Mouse (Mus musculus) lung, embryonic 14.5 days (tissue): ENCODE measurements around the gene Acer3. TPM values are rescaled to one million over a fixed set of nuclear protein-coding genes. Genes with fewer than 3 reads are reported as not detected.
A peak's percentile ranks its signal among the peaks of the same experiment; 100 is the strongest.

ENCODE experiments used
- ATAC-seq: fragments of 200-750 bp; cut with Nextera tagmentation; 2 replicates; pipeline ENCODE4 v1.8.0; 2017; ENCODE audit warnings: mild to moderate bottlenecking, moderate TSS enrichment, moderate library complexity; ENCODE audit not compliant: insufficient read depth
- DNase-seq: peaks from one replicate; pipeline ENCODE4 v3.0.0-alpha.2; 2015
- H3K27ac ChIP-seq: fragments of 300-500 bp; sonication (generic); 2 replicates; pipeline ENCODE4 v1.5.1; 2014; ENCODE audit warnings: low read depth, mild to moderate bottlenecking, moderate library complexity
- H3K27me3 ChIP-seq: fragments of 300-500 bp; sonication (generic); 2 replicates; pipeline ENCODE4 v1.6.1; 2014; ENCODE audit warnings: low read length, control low read depth; ENCODE audit not compliant: insufficient read depth
- H3K36me3 ChIP-seq: fragments of 300-500 bp; sonication (generic); 2 replicates; pipeline ENCODE4 v1.6.1; 2014; ENCODE audit warnings: control low read depth; ENCODE audit not compliant: insufficient read depth
- H3K4me1 ChIP-seq: fragments of 300-500 bp; sonication (generic); 2 replicates; pipeline ENCODE4 v1.6.1; 2014; ENCODE audit warnings: antibody characterized with exemption, control low read depth; ENCODE audit not compliant: insufficient read depth
- H3K4me2 ChIP-seq: fragments of 300-500 bp; sonication (generic); 2 replicates; pipeline ENCODE4 v1.6.1; 2014; ENCODE audit warnings: mild to moderate bottlenecking
- H3K4me3 ChIP-seq: fragments of 300-500 bp; sonication (generic); 2 replicates; pipeline ENCODE4 v1.5.1; 2014; ENCODE audit warnings: low read depth, low read length
- H3K9ac ChIP-seq: fragments of 300-500 bp; sonication (generic); 2 replicates; pipeline ENCODE4 v1.6.1; 2014
- H3K9me3 ChIP-seq: fragments of 300-500 bp; sonication (generic); 2 replicates; pipeline ENCODE4 v1.6.1; 2016; ENCODE audit warnings: low read depth, low read length, control low read depth
- CTCF ChIP-seq: IDR thresholded peaks from 2 replicates; pipeline ENCODE4 v1.5.1; 2016; ENCODE audit warnings: antibody characterized with exemption, low read depth
- WGBS: fragments of 180-500 bp; shearing (Covaris S2); extraction: QIAGEN DNeasy Blood & Tissue Kit; methylation state at CpG from one replicate; pipeline ENCODE4 v1.1.7; 2014; 5-methylcytosine and 5-hydroxymethylcytosine counted together
- polyA plus RNA-seq: library from polyadenylated mRNA; unstranded; fragments of >200 nt; fragmentation: Nextera tagmentation; extraction: Ambion mirVana; gene quantifications from 2 replicates; pipeline ENCODE4 v1.2.1, GENCODE M21; 2014

Gene Acer3
- polyA plus RNA-seq, 1 experiment from 2014 or later: 27.9 TPM

DNA sequence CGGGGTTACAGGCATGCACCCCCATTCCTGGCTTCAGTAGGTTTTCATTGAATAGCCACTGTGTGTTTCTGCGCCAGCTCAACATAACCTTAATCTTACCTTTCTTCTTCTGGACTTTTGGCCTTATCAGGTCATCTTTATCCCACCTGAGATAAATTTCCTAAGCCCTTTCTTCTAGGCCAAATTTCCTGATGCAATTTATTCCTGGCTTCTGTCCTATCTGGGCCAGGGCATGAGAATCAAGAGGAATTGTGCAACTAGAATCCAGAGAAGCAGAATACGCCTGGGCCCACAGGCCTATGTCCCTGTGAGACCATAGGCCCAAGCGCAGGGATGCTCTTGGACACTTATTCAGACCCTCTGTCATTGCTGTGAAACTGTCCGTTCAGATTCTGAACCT lies 12.5 kb upstream of the Acer3 start:
- Histone ChIP-seq H3K4me3 (no peak overlapping the region), H3K36me3 (no peaks in the 10 kb centered on the region), H3K27ac (no peak overlapping the region), H3K9me3 (no peaks in the 10 kb centered on the region), H3K4me2 (no peak overlapping the region), H3K27me3 (no peaks in the 10 kb centered on the region), H3K4me1 (peaks cover 3% of the 10 kb centered on the region; the same call in 1 of the 2 replicates), H3K9ac (no peak overlapping the region)
- no peak for DNase-seq
- no peak for ATAC-seq
- no peak for TF ChIP-seq CTCF
- WGBS: 87% methylated on average over 5 of the region's 5 CpGs

DNA sequence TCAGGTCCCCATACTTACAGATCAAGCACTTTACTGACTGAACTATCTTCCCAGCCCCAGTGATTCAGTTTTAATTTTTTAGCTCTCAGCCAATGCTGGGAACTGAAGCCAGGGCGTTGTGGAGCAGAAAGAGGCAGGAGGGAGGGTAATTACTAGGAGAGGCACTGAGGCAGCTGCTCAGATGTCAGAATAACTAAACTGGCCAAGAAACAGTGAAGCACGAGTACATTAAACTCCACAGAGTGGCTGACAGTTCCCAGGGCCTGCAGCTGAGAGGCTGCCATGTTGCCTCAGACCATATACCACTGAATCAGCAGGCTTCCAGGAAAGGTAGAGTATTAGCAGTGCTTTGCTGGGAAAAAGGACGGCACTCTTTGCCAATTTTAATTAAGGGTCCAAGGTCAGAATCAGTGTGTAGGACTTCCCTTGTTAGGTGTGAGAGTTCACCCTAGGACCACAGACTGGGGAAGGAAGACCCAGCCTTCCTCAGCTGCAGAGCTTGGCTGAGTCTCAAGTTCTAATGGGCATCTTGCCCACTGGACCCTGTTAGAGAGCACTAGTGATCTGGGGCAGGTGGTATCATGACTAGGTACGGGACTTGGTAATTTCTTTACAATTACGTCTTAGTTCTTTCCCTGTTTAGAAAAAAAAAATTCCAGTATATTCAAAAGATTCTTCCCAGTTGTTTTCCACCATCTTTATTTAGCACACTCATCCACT lies 11.8 kb upstream of the Acer3 start:
- no peak for ATAC-seq
- H3K27me3 ChIP-seq: no peaks in the 10 kb centered on the region
- H3K27ac ChIP-seq: no peak overlapping the region
- H3K4me2 ChIP-seq: no peak overlapping the region
- H3K9ac ChIP-seq: no peak overlapping the region
- 48% methylated on average over 5 of the region's 5 CpGs for WGBS
- H3K4me1 ChIP-seq: peaks cover 3% of the 10 kb centered on the region; the same call in 1 of the 2 replicates
- no peaks in the 10 kb centered on the region for H3K36me3 ChIP-seq
- no peak for DNase-seq
- no peak for TF ChIP-seq CTCF
- H3K4me3 ChIP-seq: no peak overlapping the region
- no peaks in the 10 kb centered on the region for H3K9me3 ChIP-seq

DNA sequence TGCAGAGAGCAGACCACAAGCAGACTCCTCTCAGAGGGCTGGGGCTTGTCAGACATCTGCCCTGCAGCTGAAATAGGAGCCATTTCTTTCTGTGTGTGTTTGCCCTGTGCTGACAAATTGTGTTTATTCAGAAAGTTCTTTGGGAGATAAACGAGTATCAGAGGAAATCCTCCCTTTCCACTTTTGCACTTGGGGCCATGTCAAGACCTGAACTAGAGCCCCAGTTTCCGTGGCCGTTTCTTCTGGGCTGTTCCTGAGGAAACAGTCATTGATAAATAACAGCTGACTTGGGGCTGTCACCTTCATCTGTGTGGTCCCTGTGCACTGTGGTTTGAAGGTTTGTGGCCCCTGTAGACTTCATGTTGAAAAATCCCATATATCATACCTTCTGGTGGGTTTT lies 10.9 kb upstream of the Acer3 start:
- no peak for ATAC-seq
- H3K4me1 ChIP-seq: peaks cover 3% of the 10 kb centered on the region; the same call in 1 of the 2 replicates

DNA sequence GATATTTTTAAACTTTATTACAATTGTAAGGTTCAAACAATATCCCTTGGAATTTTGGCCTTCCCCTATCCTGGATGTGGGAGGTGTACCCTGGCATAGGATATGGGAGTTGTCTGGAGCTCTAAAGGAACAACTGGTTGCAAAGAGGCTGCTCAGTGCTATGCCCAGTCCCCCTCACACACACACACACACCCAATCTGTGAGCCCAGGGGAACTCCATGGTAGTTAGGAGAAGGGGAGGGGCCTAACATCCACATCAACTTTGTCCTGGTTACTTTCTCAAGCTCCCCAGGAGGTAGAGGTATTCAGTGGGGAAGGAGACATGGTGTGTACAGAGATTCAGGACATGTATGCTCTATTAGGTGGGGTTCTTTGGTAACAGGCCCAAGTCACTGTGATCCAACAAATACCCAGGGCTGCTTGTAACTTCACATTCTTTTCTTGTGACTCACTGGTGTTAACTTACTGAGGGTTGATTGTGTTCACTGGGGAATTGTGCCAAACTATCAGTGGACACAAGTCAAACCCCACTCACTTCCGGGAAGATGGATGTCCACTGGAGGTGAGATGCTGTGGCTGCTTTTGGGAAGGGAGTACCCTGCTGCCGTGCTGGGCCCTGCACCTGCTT lies 9.5 kb upstream of the Acer3 start:
- Histone ChIP-seq H3K9ac (no peak overlapping the region), H3K4me3 (no peak overlapping the region), H3K9me3 (no peaks in the 10 kb centered on the region), H3K27ac (0 out of 2 replicates have a peak overlapping the region, but pooled peaks have one; percentile 13), H3K4me1 (peaks cover 3% of the 10 kb centered on the region; the same call in 1 of the 2 replicates), H3K4me2 (no peak overlapping the region), H3K36me3 (no peaks in the 10 kb centered on the region), H3K27me3 (no peaks in the 10 kb centered on the region)
- ATAC-seq: peak; percentile 33; the same call in 1 of the 2 replicates
- peak; percentile 38 for DNase-seq
- 37% methylated on average over 2 of the region's 2 CpGs for WGBS
- TF ChIP-seq CTCF: no peak

More for the DNA sequence above, 10.9 kb upstream of the Acer3 start:
- Histone ChIP-seq H3K9ac (no peak overlapping the region), H3K4me2 (no peak overlapping the region), H3K4me3 (no peak overlapping the region), H3K27me3 (no peaks in the 10 kb centered on the region), H3K27ac (no peak overlapping the region), H3K36me3 (no peaks in the 10 kb centered on the region), H3K9me3 (no peaks in the 10 kb centered on the region)
- WGBS: 9% methylated on average over 3 of the region's 3 CpGs
- no peak for TF ChIP-seq CTCF
- DNase-seq: peak; percentile 27

DNA sequence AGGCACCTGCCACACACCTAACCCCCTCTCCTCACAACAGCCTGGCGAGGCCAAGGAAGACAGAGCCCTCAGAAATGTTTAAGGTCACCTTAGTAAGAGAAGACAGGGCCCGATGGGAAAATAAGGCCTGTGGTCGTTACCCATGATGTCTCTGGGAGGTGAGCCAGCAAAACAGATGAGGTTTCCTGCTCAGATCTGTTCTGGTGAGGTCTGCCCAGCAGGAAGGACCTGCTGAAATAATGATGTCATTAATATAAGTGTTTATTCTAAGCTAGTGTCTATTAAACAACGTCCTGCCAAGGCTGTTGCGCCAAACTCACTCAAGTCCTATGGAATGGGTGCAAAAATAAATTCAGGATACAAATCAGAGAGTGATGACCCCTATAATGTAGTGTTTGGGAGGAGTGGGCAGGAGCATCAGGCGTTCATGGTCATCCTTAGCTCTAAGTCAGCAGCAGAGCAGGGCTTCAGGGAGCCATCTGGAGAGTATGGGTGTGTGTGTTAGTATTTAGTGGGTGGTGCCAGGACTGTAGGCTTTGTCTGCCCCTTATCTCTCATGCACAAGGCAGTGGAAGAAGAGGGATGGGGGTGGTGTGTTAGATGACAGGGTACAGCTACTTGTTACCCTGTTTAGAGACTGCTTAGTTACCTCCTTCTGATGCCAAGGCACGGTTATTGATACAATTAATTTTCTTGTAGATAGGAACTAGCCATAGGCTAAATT lies 8.8 kb upstream of the Acer3 start:
- no peak for TF ChIP-seq CTCF
- no peak overlapping the region for H3K4me2 ChIP-seq
- DNase-seq (peak; percentile 24), ATAC-seq (peak; percentile 35; the same call in 1 of the 2 replicates)
- H3K9me3 ChIP-seq: no peaks in the 10 kb centered on the region
- no peak overlapping the region for H3K27ac ChIP-seq
- H3K4me1 ChIP-seq: peaks cover 3% of the 10 kb centered on the region; the same call in 1 of the 2 replicates
- no peak overlapping the region for H3K4me3 ChIP-seq
- H3K36me3 ChIP-seq: no peaks in the 10 kb centered on the region
- no peaks in the 10 kb centered on the region for H3K27me3 ChIP-seq
- WGBS: 48% methylated on average over 7 of the region's 7 CpGs
- H3K9ac ChIP-seq: no peak overlapping the region

DNA sequence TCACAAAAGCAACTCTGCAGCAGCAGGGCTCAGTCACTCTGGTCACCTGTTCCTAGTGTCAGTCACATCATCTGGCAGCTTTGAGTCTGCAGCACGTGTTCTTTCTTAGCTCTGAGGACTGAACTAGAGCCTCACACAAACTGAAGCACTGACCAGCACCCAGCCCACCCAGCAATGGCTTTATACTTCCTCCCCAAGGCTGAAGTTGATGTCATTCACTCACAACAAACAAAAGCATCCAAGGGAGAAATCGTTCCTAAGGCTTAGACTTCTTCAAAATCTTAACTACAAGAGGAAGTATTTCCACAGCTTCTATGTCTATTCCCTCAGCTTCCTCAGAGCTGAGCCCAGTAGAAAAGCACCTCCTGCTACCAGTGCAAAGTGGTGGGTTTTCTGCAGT lies 7.3 kb upstream of the Acer3 start:
- Histone ChIP-seq H3K27me3 (no peaks in the 10 kb centered on the region), H3K4me1 (peaks cover 4% of the 10 kb centered on the region; the same call in 1 of the 2 replicates), H3K9ac (no peak overlapping the region), H3K36me3 (no peaks in the 10 kb centered on the region), H3K4me3 (no peak overlapping the region), H3K4me2 (no peak overlapping the region), H3K9me3 (no peaks in the 10 kb centered on the region), H3K27ac (no peak overlapping the region)
- 54% methylated on average over 2 of the region's 2 CpGs for WGBS
- DNase-seq (no peak), ATAC-seq (no peak)
- no peak for TF ChIP-seq CTCF

DNA sequence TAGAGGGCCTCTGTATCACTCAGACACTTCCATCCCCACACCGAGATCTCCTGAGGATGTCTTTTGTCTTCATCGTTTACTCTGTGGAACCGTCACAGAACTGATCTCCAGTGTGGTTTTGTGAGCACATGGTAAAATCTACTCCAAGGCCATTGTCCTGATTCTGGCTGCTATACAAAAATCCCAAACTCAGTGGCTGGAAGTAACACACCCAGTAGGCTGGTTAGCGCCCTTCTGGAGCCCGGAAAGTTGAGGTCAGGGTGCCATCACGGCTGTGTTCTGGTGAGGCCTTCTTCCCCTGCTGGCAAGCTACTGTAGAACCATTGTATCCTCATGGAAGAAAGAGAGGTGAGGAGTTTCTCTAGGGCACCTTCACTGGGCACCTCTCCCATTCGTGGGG lies 5.0 kb upstream of the Acer3 start:
- no peak overlapping the region for H3K9ac ChIP-seq
- H3K4me1 ChIP-seq: peaks cover 7% of the 10 kb centered on the region; the same call in 1 of the 2 replicates
- no peaks in the 10 kb centered on the region for H3K36me3 ChIP-seq
- no peak overlapping the region for H3K4me2 ChIP-seq
- no peaks in the 10 kb centered on the region for H3K9me3 ChIP-seq
- no peaks in the 10 kb centered on the region for H3K27me3 ChIP-seq
- H3K27ac ChIP-seq: no peak overlapping the region
- no peak for TF ChIP-seq CTCF
- WGBS: 79% methylated on average over 7 of the region's 7 CpGs
- DNase-seq (no peak), ATAC-seq (no peak)
- no peak overlapping the region for H3K4me3 ChIP-seq
